Mouse (Mus musculus): ENCODE data around the gene Tprkb. TPM values are rescaled to one million over a fixed set of nuclear protein-coding genes. Genes with fewer than 3 reads are reported as not detected.
"Not testable (repeated sequence)": the region's sequence is repeated elsewhere in the genome, so short reads cannot be mapped to it uniquely, and the experiment has no call there.

Gene Tprkb
- total and polyA plus RNA-seq, 3 experiments, result 11.0 to 14.1 (median 12.2) TPM

DNA sequence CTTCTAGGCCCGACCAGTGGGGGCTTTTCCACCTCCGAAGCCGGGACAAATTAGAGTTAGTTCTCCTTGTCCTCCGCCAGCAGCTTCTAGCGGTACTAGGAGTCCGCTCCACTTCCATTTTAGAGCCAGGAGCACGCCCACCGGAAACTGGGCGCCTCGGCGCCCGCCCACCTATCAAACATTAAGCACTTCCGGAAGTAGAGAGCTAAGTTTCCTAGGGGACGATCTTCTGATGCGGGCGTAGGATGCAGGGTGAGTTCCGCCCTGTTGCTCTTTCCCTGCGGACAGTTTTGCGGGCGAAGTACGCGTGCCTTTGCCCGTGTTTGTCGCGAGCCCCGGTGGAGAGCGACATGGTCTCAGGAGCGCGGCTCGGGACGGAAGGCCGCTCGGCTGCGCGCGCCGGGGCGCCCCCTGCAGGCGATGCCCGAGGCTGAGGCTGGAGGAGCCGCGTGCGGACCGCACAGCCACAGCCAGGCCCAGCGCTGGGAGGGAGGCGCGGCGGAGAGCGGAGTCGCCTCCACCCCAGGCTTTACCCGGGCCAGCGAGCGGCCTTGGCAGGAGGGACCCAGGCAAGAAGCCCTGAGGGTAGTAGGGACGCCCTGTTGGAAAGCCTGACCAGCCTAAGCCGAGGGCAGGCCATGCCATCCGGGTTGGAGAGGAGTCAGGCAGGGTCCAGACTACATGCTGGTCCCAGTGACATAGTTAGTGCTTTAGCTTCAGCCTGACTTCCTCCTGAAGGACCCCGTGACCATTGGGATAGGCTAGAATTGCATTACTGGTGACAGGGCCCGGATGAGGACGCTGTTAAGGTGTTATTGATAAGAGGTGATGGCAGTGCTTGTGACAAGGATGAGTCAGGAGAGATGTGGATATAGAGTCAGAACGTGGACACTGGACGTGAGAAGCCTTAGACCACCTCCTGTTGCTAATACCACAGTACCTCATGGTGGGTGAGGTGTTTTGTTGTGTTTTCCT is 4.2 kb downstream of the Tprkb start, which contains the start of gene Nat8f1:
Gene Nat8f1, minus strand, starts transcription at position 149 of the 975 bp plus-strand sequence.
- intact Hi-C loops (cut with DNase I), result loop anchor here (5.0 to 10.0 kb wide), 2 partner anchors 46 to 461 kb away; partner anchors contain the start of genes Cct7, Dusp11 and Pradc1
- TF ChIP-seq POLR2A (IDR thresholded peaks at IDR 0.05; ENCODE audit: insufficient read depth, low read depth, low read length), result peak; percentile 61
- TF ChIP-seq CTCF (IDR thresholded peaks at IDR 0.05), result peak; percentile 77
- H3K79me2 ChIP-seq (replicated peaks; ENCODE audit: control insufficient read depth, insufficient read depth, low read length); H3K27me3 ChIP-seq (ENCODE audit: control insufficient read depth, insufficient read depth, low read length); H3K4me1 ChIP-seq (ENCODE audit: control insufficient read depth, insufficient read depth, low read length); H3K36me3 ChIP-seq (ENCODE audit: control insufficient read depth, insufficient read depth, low read length): not testable (repeated sequence)
- Histone ChIP-seq H3K9ac (ENCODE audit: low read depth, low read length) (peak within 1 kb of the TSS; percentile 85), H3K4me3 (peak within 1 kb of the TSS; percentile 82), H3K27ac (peak within 1 kb of the TSS; percentile 91)
- peak; percentile 91 to 92 for DNase-seq
- WGBS, result under 1% methylated on average over 61 of the region's 61 CpGs

DNA sequence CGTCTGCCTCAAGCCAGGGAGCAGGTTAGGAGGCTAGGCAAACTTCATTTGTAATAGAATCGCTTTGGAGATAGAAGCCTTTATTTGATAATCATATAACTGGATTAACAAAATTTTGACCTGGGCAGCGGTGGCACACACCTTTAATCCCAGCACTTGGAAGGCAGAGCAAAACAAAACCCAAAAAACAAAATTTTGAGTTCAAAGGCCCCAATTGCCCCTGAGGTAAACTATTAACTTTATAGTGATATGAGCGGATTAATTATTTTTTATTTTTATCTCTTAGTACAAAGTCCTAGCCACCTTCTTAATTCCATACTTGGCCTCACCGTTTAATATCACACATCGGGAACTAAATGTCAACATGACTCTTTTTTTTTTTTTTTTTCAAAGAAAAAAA is 4.9 kb downstream of the Tprkb start:
- DNase-seq, result no peak
- H3K27me3 ChIP-seq (ENCODE audit: control insufficient read depth, insufficient read depth, low read length), result no peaks in the 10 kb centered on the region
- no peaks in the 10 kb centered on the region for H3K79me2 ChIP-seq (replicated peaks; ENCODE audit: control insufficient read depth, insufficient read depth, low read length)
- TF ChIP-seq POLR2A (IDR thresholded peaks at IDR 0.05; ENCODE audit: insufficient read depth, low read depth, low read length) (no peak), CTCF (IDR thresholded peaks at IDR 0.05) (no peak), EP300 (IDR thresholded peaks at IDR 0.05; ENCODE audit: insufficient read depth, low read depth, low read length) (no peak)
- intact Hi-C loops (cut with DNase I), result loop anchor here (5.0 to 10.0 kb wide), 2 partner anchors 46 to 462 kb away; partner anchors contain the start of genes Cct7, Dusp11 and Pradc1
- H3K4me1 ChIP-seq (ENCODE audit: control insufficient read depth, insufficient read depth, low read length), result peaks cover 4% of the 10 kb centered on the region
- peaks cover 3% of the 10 kb centered on the region; the same call in 1 of the 2 replicates for H3K36me3 ChIP-seq (ENCODE audit: control insufficient read depth, insufficient read depth, low read length)
- H3K4me3 ChIP-seq, result no peak overlapping the region
- no peak overlapping the region for H3K9ac ChIP-seq (ENCODE audit: low read depth, low read length)
- WGBS, result 84% methylated on average over 6 of the region's 6 CpGs
- H3K27ac ChIP-seq, result peak overlapping the region; percentile 91

DNA sequence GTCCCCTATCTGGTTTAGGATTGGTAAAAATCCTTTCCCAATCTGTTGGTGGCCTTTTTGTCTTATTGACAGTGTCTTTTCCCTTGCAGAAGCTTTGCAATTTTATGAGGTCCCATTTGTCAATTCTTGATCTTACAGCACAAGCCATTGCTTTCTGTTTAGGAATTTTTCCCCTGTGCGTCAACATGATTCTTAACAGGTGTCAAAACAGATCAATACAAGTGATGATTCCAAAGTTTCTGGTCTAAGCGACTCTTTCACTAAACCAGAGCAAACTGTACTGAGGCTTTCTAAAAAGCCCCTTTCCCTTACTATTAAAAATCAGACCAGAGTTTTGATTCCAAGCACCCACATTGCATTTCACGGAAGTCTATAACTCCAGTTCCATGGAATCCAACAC is 6.7 kb downstream of the Tprkb start:
- not testable (repeated sequence) for H3K36me3 ChIP-seq (ENCODE audit: control insufficient read depth, insufficient read depth, low read length); H3K4me3 ChIP-seq
- 96% methylated on average over 3 of the region's 3 CpGs for WGBS

DNA sequence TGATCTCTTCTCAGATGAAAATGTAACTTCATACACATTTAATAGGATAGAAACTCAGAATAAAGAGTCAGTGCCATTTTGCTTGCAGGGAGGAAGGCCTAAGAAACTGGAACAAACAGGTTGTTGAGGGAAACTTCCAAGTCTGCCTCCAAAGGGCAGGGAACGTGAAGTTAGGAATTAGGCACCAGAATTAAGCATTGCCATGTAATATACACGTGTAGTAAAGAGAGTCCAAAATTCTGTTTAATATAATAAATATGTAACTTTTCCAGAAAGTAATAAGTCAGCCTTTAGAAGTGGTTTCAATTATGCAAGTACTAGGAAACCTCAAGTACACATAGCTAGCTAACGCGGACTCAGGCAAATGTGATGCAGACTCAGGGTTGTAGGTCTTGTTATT is 7.7 kb downstream of the Tprkb start:
- H3K79me2 ChIP-seq (replicated peaks; ENCODE audit: control insufficient read depth, insufficient read depth, low read length), result no peaks in the 10 kb centered on the region
- H3K36me3 ChIP-seq (ENCODE audit: control insufficient read depth, insufficient read depth, low read length), result peaks cover 3% of the 10 kb centered on the region; the same call in 1 of the 2 replicates
- H3K4me3 ChIP-seq, result no peak overlapping the region
- H3K4me1 ChIP-seq (ENCODE audit: control insufficient read depth, insufficient read depth, low read length), result peaks cover 4% of the 10 kb centered on the region
- intact Hi-C loops (cut with DNase I), result loop anchor here (5.0 to 10.0 kb wide), 2 partner anchors 43 to 465 kb away; partner anchors contain the start of genes Cct7, Dusp11 and Pradc1
- no peak for TF ChIP-seq CTCF (IDR thresholded peaks at IDR 0.05)
- TF ChIP-seq POLR2A (IDR thresholded peaks at IDR 0.05; ENCODE audit: insufficient read depth, low read depth, low read length), result no peak
- no peak for TF ChIP-seq EP300 (IDR thresholded peaks at IDR 0.05; ENCODE audit: insufficient read depth, low read depth, low read length)
- no peak overlapping the region for H3K27ac ChIP-seq
- WGBS, result 91% methylated on average over 4 of the region's 4 CpGs
- H3K27me3 ChIP-seq (ENCODE audit: control insufficient read depth, insufficient read depth, low read length), result no peaks in the 10 kb centered on the region
- no peak for DNase-seq
- H3K9ac ChIP-seq (ENCODE audit: low read depth, low read length), result no peak overlapping the region

More for the DNA sequence above, 6.7 kb downstream of the Tprkb start:
- not testable (repeated sequence) for H3K4me1 ChIP-seq (ENCODE audit: control insufficient read depth, insufficient read depth, low read length); H3K79me2 ChIP-seq (replicated peaks; ENCODE audit: control insufficient read depth, insufficient read depth, low read length); H3K27ac ChIP-seq; DNase-seq; H3K27me3 ChIP-seq (ENCODE audit: control insufficient read depth, insufficient read depth, low read length); H3K9ac ChIP-seq (ENCODE audit: low read depth, low read length)
- intact Hi-C loops (cut with DNase I), result loop anchor here (5.0 to 10.0 kb wide), 2 partner anchors 44 to 464 kb away; partner anchors contain the start of genes Cct7, Dusp11 and Pradc1

DNA sequence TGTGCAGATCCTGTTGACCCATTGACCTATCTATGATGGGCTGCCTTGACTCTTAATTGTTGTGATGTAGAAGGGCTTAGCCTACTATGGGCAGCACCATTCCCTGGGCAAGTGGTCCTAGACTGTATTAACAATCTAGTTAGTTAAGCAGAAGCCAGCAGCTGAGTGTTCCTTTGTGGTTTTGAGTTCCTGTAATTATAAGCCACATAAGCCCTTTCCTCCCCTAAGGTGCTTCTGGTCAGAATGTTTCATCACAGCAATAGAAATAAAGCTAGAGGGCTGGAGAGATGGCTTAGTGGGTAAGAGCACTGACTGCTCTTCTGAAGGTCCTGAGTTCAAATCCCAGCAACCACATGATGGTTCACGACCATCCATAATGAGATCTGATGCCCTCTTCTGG is 12.0 kb downstream of the Tprkb start:
- WGBS, result 84% methylated on average over 1 of the region's 1 CpGs
- intact Hi-C loops (cut with DNase I), result no loop called here
- Histone ChIP-seq H3K27me3 (ENCODE audit: control insufficient read depth, insufficient read depth, low read length) (no peaks in the 10 kb centered on the region), H3K4me1 (ENCODE audit: control insufficient read depth, insufficient read depth, low read length) (no peaks in the 10 kb centered on the region), H3K27ac (no peak overlapping the region), H3K79me2 (replicated peaks; ENCODE audit: control insufficient read depth, insufficient read depth, low read length) (no peaks in the 10 kb centered on the region), H3K4me3 (no peak overlapping the region), H3K9ac (ENCODE audit: low read depth, low read length) (no peak overlapping the region), H3K36me3 (ENCODE audit: control insufficient read depth, insufficient read depth, low read length) (no peaks in the 10 kb centered on the region; the same call in 1 of the 2 replicates)
- TF ChIP-seq EP300 (IDR thresholded peaks at IDR 0.05; ENCODE audit: insufficient read depth, low read depth, low read length) (no peak), POLR2A (IDR thresholded peaks at IDR 0.05; ENCODE audit: insufficient read depth, low read depth, low read length) (no peak), CTCF (IDR thresholded peaks at IDR 0.05) (no peak)
- no peak for DNase-seq

DNA sequence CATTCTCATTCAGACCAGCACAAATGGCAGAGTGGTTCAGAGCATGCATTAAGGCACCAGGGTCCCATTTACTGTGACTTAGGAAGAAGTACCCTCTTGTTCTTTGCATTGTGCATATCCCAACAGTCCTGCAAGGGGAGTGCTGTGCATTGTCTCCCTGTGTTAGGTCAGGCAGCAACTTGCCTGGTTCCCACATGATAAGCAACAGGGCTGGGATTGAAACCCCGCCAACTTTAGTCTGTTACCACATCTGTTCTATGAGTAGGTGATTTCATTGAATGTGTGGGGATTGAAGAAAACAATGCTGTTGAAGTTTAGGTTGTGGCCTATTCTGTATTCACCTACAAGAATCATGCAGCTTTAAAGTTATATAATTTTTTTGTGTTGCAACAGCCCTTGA is 15.0 kb downstream of the Tprkb start:
- Histone ChIP-seq H3K79me2 (replicated peaks; ENCODE audit: control insufficient read depth, insufficient read depth, low read length) (no peaks in the 10 kb centered on the region), H3K36me3 (ENCODE audit: control insufficient read depth, insufficient read depth, low read length) (no peaks in the 10 kb centered on the region; the same call in 1 of the 2 replicates), H3K27ac (no peak overlapping the region), H3K9ac (ENCODE audit: low read depth, low read length) (no peak overlapping the region), H3K4me3 (no peak overlapping the region), H3K4me1 (ENCODE audit: control insufficient read depth, insufficient read depth, low read length) (no peaks in the 10 kb centered on the region), H3K27me3 (ENCODE audit: control insufficient read depth, insufficient read depth, low read length) (no peaks in the 10 kb centered on the region)
- WGBS, result 64% methylated on average over 1 of the region's 1 CpGs
- no peak for TF ChIP-seq POLR2A (IDR thresholded peaks at IDR 0.05; ENCODE audit: insufficient read depth, low read depth, low read length)
- TF ChIP-seq EP300 (IDR thresholded peaks at IDR 0.05; ENCODE audit: insufficient read depth, low read depth, low read length), result no peak
- TF ChIP-seq CTCF (IDR thresholded peaks at IDR 0.05), result no peak
- intact Hi-C loops (cut with DNase I), result no loop called here
- DNase-seq, result no peak
